Mouse (Mus musculus) cerebellum, adult (tissue): ENCODE results near the gene Tril.

Experiments
- ATAC-seq: cut with Nextera tagmentation; 2 replicates; pipeline ENCODE4 v1.9.2; 2017; ENCODE audit warnings: mild to moderate bottlenecking, moderate library complexity, mixed read lengths; ENCODE audit not compliant: insufficient number of reproducible peaks, low FRiP score, low TSS enrichment

Gene Tril

DNA sequence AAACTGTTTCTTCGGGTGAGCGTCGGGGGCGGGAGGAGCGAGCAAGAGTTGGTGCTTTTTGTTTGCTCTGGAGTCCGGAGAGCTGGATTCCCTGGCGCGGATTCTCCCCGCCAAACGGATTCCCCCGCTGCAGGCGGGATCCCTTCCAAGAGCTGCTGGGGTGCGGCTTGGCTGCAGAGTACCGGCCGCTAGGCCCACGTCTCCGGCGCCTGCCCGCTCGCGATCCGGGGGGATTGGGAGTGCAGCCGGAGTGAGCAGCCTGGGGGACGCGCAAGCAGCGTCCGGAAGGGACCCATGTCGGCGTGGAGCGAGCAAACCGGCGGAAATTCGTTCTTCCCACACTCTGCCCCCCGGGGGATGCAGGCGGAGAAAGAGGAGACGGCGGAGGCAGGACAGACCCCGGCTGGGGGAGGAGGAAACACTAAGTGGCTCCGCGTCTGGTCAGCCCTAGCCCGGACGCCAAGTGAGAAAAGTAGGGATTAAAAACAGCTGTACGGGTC, at the start of gene Tril:
Gene Tril (minus strand): TSS at position 345 of the 500 bp plus-strand sequence.
- peak; percentile 4; the same call in 1 of the 2 replicates for ATAC-seq

GRCm38 (mm10) chr6:53863011-53863410, 42.4 kb upstream of the Tril start:
- ATAC-seq, result no peak

DNA sequence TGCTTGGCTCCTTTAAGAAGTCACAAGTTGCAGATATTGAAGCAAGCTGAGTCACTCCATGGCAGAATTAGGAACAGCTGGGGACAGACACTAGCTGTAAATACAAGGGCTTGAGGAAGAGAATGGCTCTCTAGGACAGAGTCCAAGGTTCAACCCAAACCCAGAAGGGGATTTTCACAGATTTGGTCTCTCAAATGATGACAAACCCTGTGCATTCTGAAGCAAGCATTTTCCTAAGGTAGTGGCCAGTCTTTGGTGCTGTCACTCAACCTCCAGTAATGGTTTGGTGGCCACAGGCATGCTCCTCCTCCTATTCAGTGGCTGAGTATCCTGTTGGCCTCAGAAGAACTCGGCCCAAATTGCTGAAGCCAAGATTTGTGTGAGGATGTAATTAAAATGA, 38.5 kb upstream of the Tril start:
- no peak for ATAC-seq

- no peak for ATAC-seq
These were observed 37.2 kb upstream of the Tril start for GRCm38 (mm10) chr6:53857822-53858221.

- ATAC-seq, result no peak
These were observed 36.1 kb upstream of the Tril start for GRCm38 (mm10) chr6:53856775-53857174.

DNA sequence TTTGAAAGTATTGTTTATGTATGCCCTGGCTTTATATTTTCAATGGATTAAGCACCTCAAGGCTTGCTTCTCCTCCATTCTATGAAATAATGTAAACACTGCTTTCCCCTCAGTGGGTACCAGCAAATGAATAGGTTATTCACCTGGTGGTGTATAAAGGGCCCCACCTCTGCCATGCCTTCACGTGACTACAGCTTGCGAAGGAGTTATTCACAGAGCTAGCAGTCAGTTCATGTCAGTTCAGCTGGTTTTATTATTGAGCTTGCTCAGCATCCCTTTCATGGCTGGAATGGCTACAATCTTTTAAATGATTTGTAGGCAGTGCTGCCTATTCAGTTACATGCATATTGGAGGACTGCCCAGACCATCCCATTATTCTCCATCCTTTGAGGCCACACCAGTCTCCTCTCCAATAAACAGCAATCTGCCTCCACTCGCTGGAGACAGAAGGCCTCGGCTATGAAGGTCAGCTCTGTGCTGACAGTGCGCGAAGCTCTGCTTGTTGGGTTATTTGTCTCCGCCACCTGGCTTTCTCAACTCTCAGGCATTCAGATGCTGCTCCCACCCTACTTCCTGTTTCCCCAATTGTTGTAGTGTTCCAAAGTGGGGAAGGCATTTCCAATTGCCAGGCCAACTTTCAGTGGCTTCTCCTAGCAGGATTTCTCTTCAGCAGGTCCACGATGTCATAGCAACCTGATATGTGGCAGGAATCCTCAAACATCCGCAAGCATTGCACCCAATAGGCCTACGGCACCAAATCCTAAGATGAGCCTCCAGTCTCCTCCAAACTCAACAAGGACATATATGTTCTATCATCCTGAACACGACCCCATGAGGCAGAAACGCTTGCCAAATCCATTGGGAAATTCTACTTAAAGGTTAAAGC, 34.6 kb upstream of the Tril start:
- no peak for ATAC-seq

DNA sequence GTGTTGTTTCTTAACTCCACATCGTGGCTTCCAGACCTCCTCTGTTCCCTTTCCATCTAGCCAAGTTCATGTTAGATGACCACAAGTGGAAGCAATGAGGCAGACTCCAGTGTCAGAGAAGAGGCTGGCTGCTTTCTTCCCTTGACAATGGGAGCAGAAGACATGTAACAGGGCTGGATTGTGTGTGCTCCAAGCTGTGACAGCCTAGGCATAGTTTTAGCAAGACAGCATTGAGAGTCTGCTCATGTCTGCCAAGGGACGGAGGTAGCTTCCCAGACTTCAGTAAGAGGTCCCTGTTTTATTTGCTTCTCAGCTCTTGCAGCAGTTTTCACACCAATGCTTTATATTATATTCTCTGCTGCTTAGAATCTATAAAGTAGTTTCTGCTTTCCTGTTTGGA, 33.6 kb upstream of the Tril start:
- no peak for ATAC-seq

DNA sequence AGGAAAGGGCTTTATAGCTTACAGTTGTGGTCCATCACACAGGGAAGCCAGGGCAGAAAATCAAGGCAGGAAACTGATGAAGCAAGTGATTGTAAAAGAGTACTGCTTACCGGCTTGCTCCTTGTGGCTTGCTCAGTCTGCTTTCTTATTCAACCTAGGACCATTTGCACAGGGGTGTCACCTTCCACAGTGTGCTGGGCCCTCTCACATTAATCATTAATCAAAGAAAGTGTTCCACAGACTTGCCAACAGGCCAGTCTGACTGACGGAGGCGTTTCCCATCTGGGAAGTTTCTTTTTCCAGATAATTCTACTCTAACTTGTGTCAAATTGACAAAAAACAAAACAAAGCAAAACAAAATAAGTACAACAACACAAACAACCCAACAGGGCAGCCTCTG, 32.9 kb upstream of the Tril start:
- ATAC-seq, result no peak

GRCm38 (mm10) chr6:53844626-53845025, 24.0 kb upstream of the Tril start:
- ATAC-seq, result no peak

- no peak for ATAC-seq
These were observed 4.6 kb upstream of the Tril start for GRCm38 (mm10) chr6:53825213-53825612.

GRCm38 (mm10) chr6:53821041-53821501, 441 bp upstream of the Tril start:
- no peak for ATAC-seq

- peak; percentile 12; the same call in 1 of the 2 replicates for ATAC-seq
These were observed 707 bp downstream of the Tril start for GRCm38 (mm10) chr6:53819761-53820485.

DNA sequence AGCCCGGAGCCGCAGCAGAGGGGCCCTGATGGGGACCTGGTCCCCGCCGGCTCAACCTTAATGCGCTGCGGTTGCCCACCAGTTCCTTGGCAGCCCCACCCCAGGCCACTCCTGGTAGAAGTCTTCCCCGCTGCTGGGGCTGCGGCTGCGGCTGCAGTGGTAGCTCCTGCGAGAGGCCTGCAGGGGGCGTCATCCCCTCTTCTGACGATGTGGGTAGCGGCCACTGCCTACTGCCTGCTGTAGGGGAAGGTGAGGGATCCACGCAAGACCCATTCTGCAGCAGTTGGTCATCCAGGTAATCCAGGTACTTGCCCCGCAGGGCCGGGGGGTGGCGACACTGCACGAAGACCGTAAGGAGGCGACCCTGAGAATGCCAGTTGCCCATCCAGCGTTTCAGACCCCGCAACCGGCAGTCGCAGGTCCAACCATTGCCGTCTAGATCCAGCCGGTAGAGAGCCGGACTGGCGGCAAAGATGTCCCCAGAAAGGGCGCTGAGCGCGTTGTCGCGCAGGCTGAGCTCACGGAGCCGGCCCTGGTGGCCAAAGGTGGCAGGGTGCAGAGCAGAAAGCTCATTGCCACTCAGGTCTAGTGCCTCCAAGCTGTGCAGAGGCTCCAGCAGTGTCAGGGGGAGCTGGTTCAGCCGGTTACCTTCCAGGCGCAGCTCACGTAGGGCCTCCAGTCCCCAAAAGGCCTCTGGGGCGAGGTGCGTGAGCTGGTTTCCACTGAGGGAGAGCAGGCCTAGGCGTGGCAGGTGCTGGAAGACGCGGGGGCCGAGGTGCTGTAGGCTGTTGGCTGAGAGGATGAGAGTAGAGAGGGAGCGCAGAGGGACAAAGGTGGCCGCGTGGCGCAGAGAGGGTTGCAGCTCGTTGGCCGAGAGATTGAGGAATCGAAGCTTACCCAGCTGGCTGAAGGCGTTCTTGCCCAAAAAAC, 1.6 kb downstream of the Tril start:
- 0 out of 2 replicates have a peak, but pooled peaks have one; percentile 12 for ATAC-seq

DNA sequence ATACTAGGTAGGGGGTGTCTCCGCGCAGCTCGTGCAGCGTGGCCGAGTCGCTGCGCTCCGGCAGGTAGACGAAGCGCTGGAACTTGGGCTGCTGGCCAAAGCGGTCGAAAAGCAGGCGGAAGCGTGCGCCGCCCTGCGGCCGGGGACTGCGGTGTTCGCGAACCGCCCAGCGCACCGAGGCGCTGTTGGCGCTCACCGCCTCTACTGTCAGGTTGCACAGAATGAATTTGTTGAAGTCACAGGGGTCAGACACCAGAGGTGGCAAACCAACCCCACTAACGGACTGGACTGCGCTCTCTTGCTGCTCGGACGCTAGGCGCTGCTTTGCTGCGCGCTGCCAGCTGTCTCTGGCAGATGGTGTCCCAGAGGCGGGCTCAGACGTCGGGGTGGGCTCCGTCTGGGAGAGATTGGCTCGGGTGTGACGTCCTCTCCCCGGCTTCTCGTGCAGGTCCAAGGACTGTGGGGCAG, 2.3 kb downstream of the Tril start:
- ATAC-seq, result 0 out of 2 replicates have a peak, but pooled peaks have one; percentile 29

DNA sequence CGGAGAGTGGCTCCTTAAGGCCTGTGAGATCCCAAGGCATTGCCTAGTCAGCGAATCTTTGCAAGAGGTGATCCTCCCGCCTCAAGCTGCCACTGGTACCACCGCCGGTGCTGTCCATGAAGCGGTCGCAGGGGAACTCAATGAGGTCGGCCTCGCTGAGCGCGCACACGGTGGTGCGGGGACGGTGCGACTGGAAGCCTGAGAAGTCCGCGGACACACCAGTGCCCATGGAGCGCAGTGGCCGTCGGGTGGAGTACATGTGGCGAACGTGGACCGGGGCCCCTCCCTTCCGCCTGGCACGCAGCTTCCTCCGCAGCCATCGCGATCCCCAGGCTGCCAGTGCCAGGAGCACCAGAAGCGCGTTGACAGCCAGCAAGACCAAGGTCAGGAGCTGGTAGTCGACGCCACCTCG, 2.9 kb downstream of the Tril start:
- ATAC-seq, result no peak

DNA sequence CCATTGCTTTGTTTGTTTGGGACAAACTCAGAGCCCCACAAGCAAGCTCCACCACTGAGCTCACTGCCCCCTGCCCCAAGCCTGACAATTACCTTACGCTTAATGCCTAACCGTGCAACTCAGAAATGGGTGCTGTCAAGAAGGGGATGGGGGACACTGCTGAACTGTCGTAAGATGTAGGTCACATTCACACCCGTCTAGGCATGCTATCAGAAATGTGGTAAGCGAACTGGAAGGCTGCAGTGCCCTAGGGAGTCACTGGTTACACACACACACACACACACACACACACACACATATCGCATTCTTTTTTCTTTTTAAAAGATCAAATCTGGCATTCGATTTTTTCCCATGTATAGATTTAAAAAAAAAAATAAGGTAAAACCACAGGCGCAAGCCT, 4.0 kb downstream of the Tril start:
- ATAC-seq, result no peak

DNA sequence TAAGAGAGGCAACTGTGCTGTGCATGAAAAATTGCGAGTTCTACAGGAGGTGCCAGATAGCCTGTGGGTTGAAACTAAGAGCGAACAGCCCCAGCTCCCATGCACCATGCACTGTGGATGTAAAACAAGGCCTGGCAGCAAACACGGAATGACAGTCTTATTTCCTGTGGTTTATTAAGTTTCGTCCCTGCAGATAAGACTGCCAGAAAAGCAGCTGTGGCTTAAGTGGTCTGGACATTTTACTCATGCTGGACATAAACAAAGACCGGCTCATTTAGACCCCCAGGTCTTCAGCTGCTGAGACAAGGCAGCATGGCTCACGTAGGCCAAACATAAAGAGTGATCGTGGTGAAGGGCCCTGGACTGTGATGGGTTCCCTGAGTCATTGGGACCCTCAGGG, 4.9 kb downstream of the Tril start:
- no peak for ATAC-seq

DNA sequence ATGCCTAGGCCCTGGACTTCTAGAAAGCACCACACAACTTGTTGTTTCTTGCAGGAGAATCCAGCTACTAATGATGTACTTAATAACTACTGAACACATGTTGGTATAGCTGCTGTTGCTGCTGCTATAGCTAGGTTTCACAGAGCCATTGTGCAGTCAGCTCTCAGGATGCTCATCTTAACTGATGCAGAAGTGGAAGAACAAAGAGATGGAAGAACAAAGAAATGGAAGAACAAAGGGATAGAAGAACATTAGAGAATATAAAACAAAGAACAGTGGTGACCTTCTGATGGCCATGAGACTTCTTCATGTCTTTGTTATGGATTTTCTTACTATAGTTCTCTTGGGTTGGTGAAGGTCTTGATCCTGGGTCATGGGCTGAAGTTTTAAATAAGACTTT, 6.4 kb downstream of the Tril start:
- ATAC-seq, result no peak

GRCm38 (mm10) chr6:53812242-53812641, 8.4 kb downstream of the Tril start:
- ATAC-seq, result no peak

DNA sequence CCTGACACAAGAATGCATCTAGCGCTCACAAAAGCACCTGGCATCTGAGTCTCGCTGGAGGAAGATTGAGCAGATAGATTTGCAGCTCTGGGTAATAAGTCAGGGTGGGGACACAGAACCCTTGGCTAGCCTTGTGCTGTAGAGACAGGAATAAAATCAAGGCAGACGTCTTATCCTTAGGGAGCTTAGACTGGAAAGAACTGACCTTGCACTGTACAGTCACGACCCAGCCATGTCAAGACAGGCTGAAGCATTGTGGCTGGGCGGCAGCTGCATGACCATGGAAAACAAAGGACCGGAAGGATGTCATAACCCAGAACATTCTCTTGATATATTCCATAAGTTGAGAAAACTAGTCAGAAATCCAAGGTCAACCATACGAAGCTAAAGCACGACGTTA, 11.8 kb downstream of the Tril start:
- no peak for ATAC-seq
